ENCODE assay signal across 17 mouse cellular contexts in the genomic region with DNA sequence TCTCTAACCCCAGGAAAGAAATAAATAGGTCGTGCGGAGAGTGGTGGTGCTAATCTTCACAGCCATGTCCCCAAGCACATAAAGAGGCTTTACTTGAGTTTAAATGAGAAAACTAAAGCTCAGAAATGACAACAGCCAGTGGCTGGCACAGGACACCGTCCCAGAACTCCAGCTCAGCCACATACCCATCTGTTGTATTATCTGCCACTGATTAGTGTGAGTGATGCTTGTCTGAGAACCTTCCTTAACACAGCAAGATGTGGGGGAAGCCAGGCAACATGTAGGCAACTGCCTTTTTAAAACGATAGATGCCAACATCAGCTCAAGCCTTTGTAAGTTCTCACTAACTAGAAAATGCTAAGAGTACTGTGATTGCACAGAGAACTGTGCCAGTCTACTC. TPM values are rescaled to one million over a fixed set of nuclear protein-coding genes. Genes with fewer than 3 reads are reported as not detected.
"Had no signal": no experiment of that assay in that cellular context is flagged by ENCODE, and none has a peak within 500 bp of the region (broad histone marks: within the 10 kb centered on the region; RNA-seq: fewer than 3 reads in every experiment).

No protein-coding gene starts in this region.

- H3K4me2 ChIP-seq: lung, embryonic 15.5 days; midbrain, embryonic 11.5 days; midbrain, embryonic 13.5 days; midbrain, embryonic 15.5 days; neural tube, embryonic 12.5 days; stomach, embryonic 15.5 days had no signal

- DNase-seq: lung, adult 2 months; lung, postnatal 14 days; lung, postnatal 36 days; right cerebral cortex, postnatal 14 days; thymus, adult 2 months; thymus, postnatal 25 days; thymus, postnatal 4 days had no signal

- ATAC-seq: lung, postnatal 0 days; midbrain, embryonic 13.5 days; midbrain, embryonic 15.5 days had no signal

- H3K27ac ChIP-seq: lung, embryonic 15.5 days; macrophage; midbrain, embryonic 13.5 days; midbrain, embryonic 15.5 days; neural tube, embryonic 12.5 days; stomach, embryonic 15.5 days; stomach, postnatal 0 days had no signal

- H3K9ac ChIP-seq: lung, embryonic 15.5 days; midbrain, embryonic 13.5 days; midbrain, embryonic 15.5 days; neural tube, embryonic 12.5 days; stomach, embryonic 15.5 days had no signal

- H3K36me3 ChIP-seq: lung, embryonic 15.5 days; midbrain, embryonic 13.5 days; midbrain, embryonic 15.5 days; neural tube, embryonic 12.5 days; stomach, embryonic 15.5 days had no signal

- H3K4me1 ChIP-seq: lung, embryonic 15.5 days; midbrain, embryonic 13.5 days; midbrain, embryonic 15.5 days; neural tube, embryonic 12.5 days; stomach, embryonic 15.5 days had no signal

- H3K9me3 ChIP-seq: lung, embryonic 15.5 days; midbrain, embryonic 13.5 days; midbrain, embryonic 15.5 days; neural tube, embryonic 12.5 days; stomach, embryonic 15.5 days had no signal

- H3K4me3 ChIP-seq: lung, embryonic 15.5 days; megakaryocyte, embryonic 14.5 days; midbrain, embryonic 13.5 days; midbrain, embryonic 15.5 days; neural tube, embryonic 12.5 days; stomach, embryonic 15.5 days had no signal

- H3K27me3 ChIP-seq: lung, embryonic 15.5 days; midbrain, embryonic 13.5 days; midbrain, embryonic 15.5 days; neural tube, embryonic 12.5 days; stomach, embryonic 15.5 days had no signal

RNA-seq across cellular contexts. Expression of gene Pde1a, which starts 52.9 kb away (rescaled TPM):
- polyA plus RNA-seq: macrophage had no signal
